Mouse (Mus musculus) olfactory bulb, adult 2 months (tissue): ENCODE data around the gene F11r.

ENCODE experiments used
- CTCF ChIP-seq: fragments of 200-500 bp; IDR thresholded peaks from 2 replicates; pipeline ENCODE4 v1.5.1; 2012; ENCODE audit warnings: low read depth, mild to moderate bottlenecking, low read length, moderate library complexity; ENCODE audit not compliant: insufficient read depth
- POLR2A ChIP-seq: fragments of 200-500 bp; IDR thresholded peaks from 2 replicates; pipeline ENCODE4 v1.6.1; 2012; ENCODE audit warnings: mild to moderate bottlenecking, low read depth, low read length, moderate library complexity; ENCODE audit not compliant: insufficient read depth

DNA sequence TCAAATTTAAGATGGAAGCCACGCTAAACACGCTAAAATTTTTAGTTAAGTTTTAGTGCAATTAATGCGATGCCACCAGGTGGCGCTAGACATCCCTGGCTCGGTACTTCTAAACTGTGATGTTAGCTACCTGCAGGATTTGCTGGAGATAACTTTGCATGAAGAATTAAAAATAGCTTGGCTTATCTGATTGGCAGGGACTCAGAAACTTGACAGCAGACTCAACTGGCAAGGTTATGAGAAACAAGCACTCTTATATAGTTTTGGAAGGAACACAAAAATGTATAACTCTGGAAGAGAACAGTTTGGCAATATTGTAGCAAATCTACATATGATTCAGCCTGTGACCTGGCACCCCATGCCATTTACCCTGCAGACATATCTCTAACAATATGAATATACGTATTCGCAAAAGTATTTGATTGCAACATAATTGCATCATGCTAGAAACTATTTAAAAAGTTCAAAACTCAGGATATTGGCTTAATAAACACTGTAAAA, 33.1 kb downstream of the F11r start:
- TF ChIP-seq CTCF (no peak), POLR2A (no peak)
